Mouse (Mus musculus): Measurements from ENCODE around the gene Arfgap1. TPM values are rescaled to one million over a fixed set of nuclear protein-coding genes. Genes with fewer than 3 reads are reported as not detected.

The Arfgap1 gene
- polyA plus RNA-seq, 1 experiment, result 22.8 TPM

DNA sequence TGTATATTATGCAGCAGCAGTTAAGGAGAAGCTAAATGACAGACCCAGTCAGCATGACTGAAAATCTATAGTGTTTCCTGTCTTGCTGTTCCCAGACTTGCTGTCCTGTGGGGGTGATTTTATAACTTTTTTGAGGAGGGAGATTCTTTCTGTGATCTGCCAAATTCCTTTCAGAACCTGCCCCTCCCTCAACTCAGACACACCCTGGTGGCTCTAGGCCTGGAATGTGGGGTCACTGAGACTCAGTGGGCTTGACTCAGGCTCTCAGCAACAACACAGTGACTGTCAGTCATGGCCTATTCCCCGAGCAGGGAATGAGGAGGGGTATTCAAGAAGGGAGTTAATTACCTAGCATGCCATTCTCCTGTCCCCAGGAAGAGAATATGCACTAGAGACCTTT lies 17.1 kb upstream of the Arfgap1 start:
- no peaks in the 10 kb centered on the region for H3K9me3 ChIP-seq
- no peak overlapping the region for H3K4me3 ChIP-seq (replicated peaks)
- no peaks in the 10 kb centered on the region for H3K36me3 ChIP-seq (replicated peaks; ENCODE audit: low read length)
- H3K27me3 ChIP-seq (replicated peaks), result peaks cover 91% of the 10 kb centered on the region
- H3K4me1 ChIP-seq, result peaks cover 11% of the 10 kb centered on the region
- TF ChIP-seq FLI1 (IDR thresholded peaks at IDR 0.05; ENCODE audit: low read length) (no peak), GATA1 (IDR thresholded peaks at IDR 0.05; ENCODE audit: borderline replicate concordance, low read length) (no peak)

DNA sequence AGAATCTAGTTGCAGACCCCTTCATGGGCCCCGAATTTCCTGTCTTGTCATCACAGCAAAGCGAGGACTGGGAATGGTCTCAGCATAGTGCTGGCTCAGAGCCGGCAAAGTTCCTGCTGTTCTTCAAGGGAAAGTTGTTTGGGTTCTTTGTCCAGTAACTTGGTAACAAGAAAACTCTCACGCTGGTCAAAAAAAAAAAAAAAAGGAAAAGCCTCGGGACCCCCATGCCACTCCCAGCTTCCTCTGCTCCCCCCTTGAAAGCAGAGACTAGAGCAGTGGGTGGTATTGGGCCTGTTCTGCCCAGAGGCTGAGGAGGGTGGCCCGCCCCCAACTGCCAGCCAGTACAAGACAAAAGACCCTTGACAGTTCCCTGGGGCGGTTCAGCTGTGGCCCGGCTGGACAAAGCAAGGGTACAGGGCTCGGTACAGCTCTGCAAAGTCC lies 14.3 kb upstream of the Arfgap1 start:
- Histone ChIP-seq H3K36me3 (replicated peaks; ENCODE audit: low read length) (no peaks in the 10 kb centered on the region), H3K9me3 (no peaks in the 10 kb centered on the region), H3K4me1 (peaks cover 14% of the 10 kb centered on the region), H3K27me3 (replicated peaks) (peaks cover 91% of the 10 kb centered on the region), H3K4me3 (replicated peaks) (no peak overlapping the region)
- TF ChIP-seq GATA1 (IDR thresholded peaks at IDR 0.05; ENCODE audit: borderline replicate concordance, low read length) (no peak), FLI1 (IDR thresholded peaks at IDR 0.05; ENCODE audit: low read length) (no peak)

DNA sequence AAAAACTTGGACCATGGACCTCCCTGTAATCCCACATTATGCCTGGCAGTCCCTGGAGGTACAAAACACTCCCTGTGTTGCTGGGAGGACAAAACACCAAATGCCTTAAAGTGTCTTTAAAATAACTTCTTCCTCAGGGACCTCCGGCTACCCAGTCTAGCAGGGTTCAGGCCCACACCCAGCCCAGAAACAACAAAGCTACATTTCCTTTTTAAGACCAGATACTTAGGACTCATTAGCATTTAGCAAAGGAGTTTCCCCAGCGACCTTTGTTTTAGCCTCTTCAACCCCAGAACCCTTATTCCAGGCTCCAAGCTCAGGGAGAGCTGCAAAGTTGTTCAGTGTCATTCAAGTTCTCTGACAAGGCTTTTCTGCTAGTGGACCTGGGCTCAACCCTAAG lies 13.4 kb upstream of the Arfgap1 start:
- no peaks in the 10 kb centered on the region for H3K9me3 ChIP-seq
- TF ChIP-seq FLI1 (IDR thresholded peaks at IDR 0.05; ENCODE audit: low read length), result no peak
- no peak for TF ChIP-seq GATA1 (IDR thresholded peaks at IDR 0.05; ENCODE audit: borderline replicate concordance, low read length)
- peaks cover 14% of the 10 kb centered on the region for H3K4me1 ChIP-seq
- no peaks in the 10 kb centered on the region for H3K36me3 ChIP-seq (replicated peaks; ENCODE audit: low read length)
- H3K27me3 ChIP-seq (replicated peaks), result peaks cover 90% of the 10 kb centered on the region
- H3K4me3 ChIP-seq (replicated peaks), result no peak overlapping the region

DNA sequence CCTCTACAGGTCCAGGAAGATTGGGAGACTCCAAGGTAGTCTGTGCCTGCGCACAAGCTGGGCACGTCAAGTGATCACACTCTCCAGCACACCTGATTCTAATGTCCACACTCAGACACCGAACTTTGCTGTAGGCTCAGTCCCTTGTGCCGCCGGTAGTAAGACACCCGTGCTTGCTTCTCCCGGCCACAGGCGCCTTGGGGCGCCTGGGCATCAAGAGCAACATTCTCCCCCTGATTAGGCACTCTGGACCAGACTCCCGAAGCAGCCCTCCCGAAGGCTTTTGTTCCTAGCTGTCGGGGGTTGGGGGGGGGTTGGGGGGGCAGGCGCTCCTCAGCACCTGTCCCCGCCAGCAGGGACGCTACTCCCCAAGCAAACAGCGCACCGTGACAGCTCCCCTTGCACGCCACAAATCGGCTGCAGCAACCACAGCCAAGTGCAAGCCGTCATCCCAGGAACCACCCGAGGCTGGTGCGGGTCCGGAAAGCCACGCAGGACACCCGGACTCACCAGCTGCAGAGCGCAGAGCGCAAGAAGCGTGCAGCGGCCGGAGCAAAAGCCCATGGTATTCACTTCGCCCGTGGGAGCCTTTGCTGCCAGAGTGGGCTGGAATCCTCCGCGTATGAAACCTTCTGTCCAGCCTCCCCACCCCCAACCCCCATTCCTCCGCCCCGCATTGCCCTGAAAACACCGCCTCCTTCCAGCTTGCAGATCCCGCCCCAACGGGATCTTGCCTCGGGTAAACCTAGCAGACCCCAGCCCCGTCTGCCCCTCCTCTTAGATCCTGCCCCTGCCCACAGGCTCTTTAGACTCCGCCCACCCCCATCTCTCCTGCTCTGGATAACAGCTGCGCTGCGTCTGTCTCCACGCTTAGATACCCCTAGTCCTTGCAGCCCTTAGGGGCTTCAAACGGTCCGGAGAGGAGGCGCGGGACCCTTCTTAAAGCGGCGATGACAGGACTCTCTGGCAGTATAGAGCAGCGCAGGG lies 12.7 kb upstream of the Arfgap1 start, which contains the start of gene Nkain4:
Gene Nkain4, minus strand, starts transcription at position 639 of the 987 bp plus-strand sequence.
- no peaks in the 10 kb centered on the region for H3K36me3 ChIP-seq (replicated peaks; ENCODE audit: low read length)
- H3K4me1 ChIP-seq, result peaks cover 18% of the 10 kb centered on the region
- peaks cover 88% of the 10 kb centered on the region for H3K27me3 ChIP-seq (replicated peaks)
- no peaks in the 10 kb centered on the region for H3K9me3 ChIP-seq
- peak within 1 kb of the TSS; percentile 46 for H3K4me3 ChIP-seq (replicated peaks)
- no peak for TF ChIP-seq FLI1 (IDR thresholded peaks at IDR 0.05; ENCODE audit: low read length)
- TF ChIP-seq GATA1 (IDR thresholded peaks at IDR 0.05; ENCODE audit: borderline replicate concordance, low read length), result no peak

DNA sequence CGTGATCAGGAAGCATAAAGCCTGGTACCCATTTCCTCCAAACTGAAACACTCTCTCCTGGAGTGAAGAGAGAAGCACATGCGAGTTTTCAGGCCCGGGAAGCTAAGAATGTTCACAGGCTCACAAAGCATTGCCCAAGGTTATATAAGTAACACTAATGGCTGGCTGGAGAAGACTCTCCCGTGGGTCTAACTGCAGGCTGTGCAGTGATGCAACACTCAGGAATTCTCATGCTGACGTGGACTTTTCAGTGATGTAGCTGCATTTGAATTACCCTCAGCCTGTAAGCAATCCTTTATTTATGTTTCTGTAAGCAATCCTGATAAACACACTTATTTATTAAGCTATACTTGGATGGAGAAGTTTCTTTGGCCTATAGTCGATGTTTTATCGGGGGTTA lies 7.4 kb upstream of the Arfgap1 start:
- no peaks in the 10 kb centered on the region for H3K9me3 ChIP-seq
- H3K36me3 ChIP-seq (replicated peaks; ENCODE audit: low read length), result no peaks in the 10 kb centered on the region
- TF ChIP-seq FLI1 (IDR thresholded peaks at IDR 0.05; ENCODE audit: low read length), result no peak
- TF ChIP-seq GATA1 (IDR thresholded peaks at IDR 0.05; ENCODE audit: borderline replicate concordance, low read length), result no peak
- H3K4me1 ChIP-seq, result peaks cover 40% of the 10 kb centered on the region
- H3K27me3 ChIP-seq (replicated peaks), result peaks cover 58% of the 10 kb centered on the region
- no peak overlapping the region for H3K4me3 ChIP-seq (replicated peaks)

DNA sequence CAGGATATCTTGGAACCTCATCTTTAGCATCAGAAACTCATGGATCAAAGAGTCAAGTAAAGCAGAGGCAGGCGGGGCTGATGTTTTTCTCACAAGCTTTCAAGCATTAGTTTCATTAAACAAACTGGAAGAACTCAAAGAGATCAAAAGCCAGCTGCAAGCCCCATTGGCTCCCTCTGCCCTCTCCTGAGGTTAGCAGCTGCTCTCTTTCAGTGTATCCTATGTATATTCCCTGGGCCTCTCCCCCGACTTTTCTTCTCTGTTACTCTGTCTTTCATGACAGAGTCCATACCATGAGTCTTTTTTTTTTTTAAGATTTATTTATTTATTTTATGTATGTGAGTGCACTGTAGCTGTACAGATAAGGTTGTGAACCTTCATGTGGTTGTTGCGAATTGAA lies 6.8 kb upstream of the Arfgap1 start:
- Histone ChIP-seq H3K36me3 (replicated peaks; ENCODE audit: low read length) (no peaks in the 10 kb centered on the region), H3K9me3 (no peaks in the 10 kb centered on the region), H3K4me3 (replicated peaks) (no peak overlapping the region), H3K27me3 (replicated peaks) (peaks cover 52% of the 10 kb centered on the region), H3K4me1 (peaks cover 39% of the 10 kb centered on the region)
- no peak for TF ChIP-seq FLI1 (IDR thresholded peaks at IDR 0.05; ENCODE audit: low read length)
- no peak for TF ChIP-seq GATA1 (IDR thresholded peaks at IDR 0.05; ENCODE audit: borderline replicate concordance, low read length)

- Histone ChIP-seq H3K4me1 (peaks cover 47% of the 10 kb centered on the region), H3K4me3 (replicated peaks) (no peak overlapping the region), H3K9me3 (no peaks in the 10 kb centered on the region), H3K36me3 (replicated peaks; ENCODE audit: low read length) (no peaks in the 10 kb centered on the region), H3K27me3 (replicated peaks) (peaks cover 31% of the 10 kb centered on the region)
- TF ChIP-seq FLI1 (IDR thresholded peaks at IDR 0.05; ENCODE audit: low read length), result no peak
- no peak for TF ChIP-seq GATA1 (IDR thresholded peaks at IDR 0.05; ENCODE audit: borderline replicate concordance, low read length)
These were observed 4.3 kb upstream of the Arfgap1 start for GRCm38 (mm10) chr2:180962616-180963308.

DNA sequence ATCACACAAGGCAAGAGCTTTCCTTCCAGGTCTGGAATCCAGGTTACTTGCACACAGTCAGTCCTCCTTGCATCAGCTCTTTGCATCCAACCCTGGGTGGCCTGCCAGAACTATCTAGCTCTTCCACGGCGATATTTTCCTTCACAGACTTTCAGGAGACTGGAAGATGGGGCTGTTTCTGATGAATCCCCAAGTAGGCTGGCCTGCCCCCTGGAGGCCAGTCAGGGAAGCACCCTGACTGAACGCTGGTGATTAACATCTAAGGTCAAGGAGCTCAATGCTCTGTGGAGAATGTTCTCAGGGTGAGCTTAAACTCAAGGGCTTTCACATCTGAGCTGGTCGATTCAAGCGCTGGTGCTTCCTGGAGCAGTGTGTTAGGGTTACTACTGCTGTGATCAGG lies 3.1 kb upstream of the Arfgap1 start:
- peaks cover 56% of the 10 kb centered on the region for H3K4me1 ChIP-seq
- peaks cover 3% of the 10 kb centered on the region for H3K36me3 ChIP-seq (replicated peaks; ENCODE audit: low read length)
- H3K27me3 ChIP-seq (replicated peaks), result peaks cover 25% of the 10 kb centered on the region
- no peak for TF ChIP-seq FLI1 (IDR thresholded peaks at IDR 0.05; ENCODE audit: low read length)
- no peak for TF ChIP-seq GATA1 (IDR thresholded peaks at IDR 0.05; ENCODE audit: borderline replicate concordance, low read length)
- H3K9me3 ChIP-seq, result no peaks in the 10 kb centered on the region
- H3K4me3 ChIP-seq (replicated peaks), result peak overlapping the region; percentile 47

DNA sequence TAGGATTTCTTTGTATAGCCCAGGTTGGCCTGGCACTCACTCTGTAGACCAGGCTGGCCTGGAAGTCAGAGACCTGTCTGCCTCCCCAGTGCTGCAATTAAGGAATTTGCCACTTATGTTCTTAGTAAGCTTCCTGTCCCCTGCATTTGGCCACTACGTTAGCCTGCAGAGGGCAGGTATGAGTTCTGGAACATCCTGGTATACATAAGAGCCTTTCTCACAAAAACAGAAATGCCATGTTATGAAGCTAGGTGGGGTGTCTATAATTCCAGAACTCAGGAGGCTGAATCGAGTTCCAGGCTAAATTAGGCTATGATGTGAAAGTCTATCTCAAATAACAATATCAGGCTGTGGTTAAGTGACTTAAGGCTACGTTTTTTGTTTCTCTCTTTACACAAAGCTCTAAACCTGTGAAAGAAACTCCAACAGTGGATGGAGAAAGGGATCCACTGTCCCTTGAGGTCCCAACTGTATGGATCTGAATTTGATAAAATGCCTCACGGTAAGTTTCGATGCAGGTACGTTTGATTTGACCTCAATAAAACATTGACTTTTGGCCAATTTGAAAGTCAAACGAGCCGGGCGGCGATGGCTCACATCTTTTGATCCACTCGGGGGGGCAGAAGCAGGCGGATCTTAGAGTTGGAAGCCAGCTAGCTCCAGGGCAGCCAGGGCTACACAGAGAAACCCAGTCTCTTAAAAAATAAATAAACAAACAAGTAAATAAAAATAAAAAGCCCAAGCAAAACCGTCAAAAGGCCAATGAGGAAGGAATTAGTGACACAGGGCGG lies 738 bp upstream of the Arfgap1 start:
- peaks cover 26% of the 10 kb centered on the region for H3K36me3 ChIP-seq (replicated peaks; ENCODE audit: low read length)
- peak overlapping the region; percentile 92 for H3K4me3 ChIP-seq (replicated peaks)
- H3K27me3 ChIP-seq (replicated peaks), result peaks cover 13% of the 10 kb centered on the region
- no peak for TF ChIP-seq FLI1 (IDR thresholded peaks at IDR 0.05; ENCODE audit: low read length)
- peaks cover 71% of the 10 kb centered on the region for H3K4me1 ChIP-seq
- no peaks in the 10 kb centered on the region for H3K9me3 ChIP-seq
